In genomic region chr8:26868849-26869110, GRCm38 (mm10) we compare ENCODE assay signal across 15 mouse cellular contexts.
"Had no signal": no experiment of that assay in that cellular context is flagged by ENCODE, and none has a peak within 500 bp of the region (broad histone marks: within the 10 kb centered on the region; RNA-seq: fewer than 3 reads in every experiment).

No protein-coding gene starts in this region.

- H3K27me3 ChIP-seq: kidney, embryonic 15.5 days; neural tube, embryonic 12.5 days had no signal

- H3K4me2 ChIP-seq: kidney, embryonic 15.5 days; limb, embryonic 13.5 days; neural tube, embryonic 12.5 days had no signal

- DNase-seq: kidney, adult 2 months; kidney, postnatal 14 days; lung, adult 18-20 months; lung, postnatal 36 days; midbrain, embryonic 14.5 days; right cerebral cortex, postnatal 4 days; spleen, adult 18-20 months; thymus, adult 18-20 months; thymus, postnatal 14 days had no signal

- H3K4me1 ChIP-seq: neural tube, embryonic 12.5 days had no signal

- H3K36me3 ChIP-seq: limb, embryonic 13.5 days; midbrain, embryonic 10.5 days had no signal

- H3K27ac ChIP-seq: kidney, embryonic 15.5 days; left cerebral cortex, adult 2 months; limb, embryonic 13.5 days; liver, embryonic 14.5 days; midbrain, embryonic 10.5 days; neural tube, embryonic 12.5 days had no signal

- H3K4me3 ChIP-seq: kidney, embryonic 15.5 days; left cerebral cortex, adult 2 months; limb, embryonic 13.5 days; midbrain, embryonic 10.5 days; neural tube, embryonic 12.5 days had no signal

- H3K9ac ChIP-seq: kidney, embryonic 15.5 days; limb, embryonic 13.5 days; liver, embryonic 14.5 days; neural tube, embryonic 12.5 days had no signal
